Mouse (Mus musculus): ENCODE data around the gene Tcf19. TPM values are rescaled to one million over a fixed set of nuclear protein-coding genes. Genes with fewer than 3 reads are reported as not detected.
"Not testable (repeated sequence)": the region's sequence is repeated elsewhere in the genome, so short reads cannot be mapped to it uniquely, and the experiment has no call there.

Tcf19 gene
- polyA plus RNA-seq, 1 experiment from 2014 or later: 53.4 TPM

GRCm38 (mm10) chr17:35517526-35517925 lies 902 bp upstream of the Tcf19 start:
- H3K4me1 ChIP-seq: peaks cover 35% of the 10 kb centered on the region
- peak overlapping the region; percentile 63 for H3K9ac ChIP-seq
- no peak for ATAC-seq (ENCODE audit: low FRiP score)
- H3K36me3 ChIP-seq (replicated peaks): peaks cover 15% of the 10 kb centered on the region
- H3K27ac ChIP-seq: no peak overlapping the region
- 9% methylated on average over 12 of the region's 12 CpGs for WGBS
- no peaks in the 10 kb centered on the region for H3K27me3 ChIP-seq
- H3K4me3 ChIP-seq (replicated peaks): peak overlapping the region; percentile 56
- H3K4me2 ChIP-seq: peak overlapping the region; percentile 77
- no peaks in the 10 kb centered on the region for H3K9me3 ChIP-seq

GRCm38 (mm10) chr17:35515911-35516640 lies 548 bp downstream of the Tcf19 start:
- H3K4me3 ChIP-seq (replicated peaks): peak overlapping the region; percentile 56

GRCm38 (mm10) chr17:35514756-35515155 lies 1.9 kb downstream of the Tcf19 start:
- Histone ChIP-seq H3K9me3 (no peaks in the 10 kb centered on the region), H3K4me2 (peak overlapping the region; percentile 77), H3K4me1 (peaks cover 35% of the 10 kb centered on the region), H3K27me3 (0 out of 2 replicates have a peak, but pooled peaks cover 1% of the 10 kb centered on the region), H3K9ac (peak overlapping the region; percentile 9; the same call in 1 of the 2 replicates), H3K4me3 (replicated peaks) (0 out of 2 replicates have a peak overlapping the region, but pooled peaks have one; percentile 2), H3K27ac (no peak overlapping the region), H3K36me3 (replicated peaks) (peaks cover 10% of the 10 kb centered on the region)
- no peak for ATAC-seq (ENCODE audit: low FRiP score)
- 72% methylated on average over 6 of the region's 6 CpGs for WGBS

More at GRCm38 (mm10) chr17:35515911-35516640, 548 bp downstream of the Tcf19 start:
- 0 out of 2 replicates have a peak overlapping the region, but pooled peaks have one; percentile 13 for H3K27ac ChIP-seq
- peak overlapping the region; percentile 63 for H3K9ac ChIP-seq
- peaks cover 35% of the 10 kb centered on the region for H3K4me1 ChIP-seq
- peak; percentile 18 for ATAC-seq (ENCODE audit: low FRiP score)
- H3K36me3 ChIP-seq (replicated peaks): peaks cover 15% of the 10 kb centered on the region
- H3K27me3 ChIP-seq: no peaks in the 10 kb centered on the region
- no peaks in the 10 kb centered on the region for H3K9me3 ChIP-seq
- peak overlapping the region; percentile 77 for H3K4me2 ChIP-seq
- WGBS: 10% methylated on average over 25 of the region's 25 CpGs

- no peak overlapping the region for H3K4me3 ChIP-seq (replicated peaks)
- peak overlapping the region; percentile 77; the same call in 1 of the 2 replicates for H3K4me2 ChIP-seq
- no peak overlapping the region for H3K27ac ChIP-seq
- no peak for ATAC-seq (ENCODE audit: low FRiP score)
- no peak overlapping the region for H3K9ac ChIP-seq
- peaks cover 38% of the 10 kb centered on the region for H3K4me1 ChIP-seq
- peaks cover 7% of the 10 kb centered on the region for H3K27me3 ChIP-seq
- 21% methylated on average over 2 of the region's 2 CpGs for WGBS
- H3K36me3 ChIP-seq (replicated peaks): peaks cover 10% of the 10 kb centered on the region
- H3K9me3 ChIP-seq: no peaks in the 10 kb centered on the region
Observed at GRCm38 (mm10) chr17:35513886-35514285, 2.7 kb downstream of the Tcf19 start.

GRCm38 (mm10) chr17:35512916-35513626 lies 3.6 kb downstream of the Tcf19 start:
- H3K9me3 ChIP-seq: no peaks in the 10 kb centered on the region
- peaks cover 34% of the 10 kb centered on the region for H3K4me1 ChIP-seq
- H3K4me2 ChIP-seq: no peak overlapping the region
- no peak overlapping the region for H3K9ac ChIP-seq
- ATAC-seq (ENCODE audit: low FRiP score): no peak
- no peak overlapping the region for H3K4me3 ChIP-seq (replicated peaks)
- peaks cover 10% of the 10 kb centered on the region for H3K36me3 ChIP-seq (replicated peaks)
- peaks cover 12% of the 10 kb centered on the region for H3K27me3 ChIP-seq
- H3K27ac ChIP-seq: no peak overlapping the region
- 98% methylated on average over 7 of the region's 7 CpGs for WGBS

- peaks cover 50% of the 10 kb centered on the region for H3K27me3 ChIP-seq
- ATAC-seq (ENCODE audit: low FRiP score): peak; percentile 25; the same call in 1 of the 2 replicates
Observed at GRCm38 (mm10) chr17:35509284-35509683, 7.3 kb downstream of the Tcf19 start.

GRCm38 (mm10) chr17:35508279-35508678 lies 8.3 kb downstream of the Tcf19 start:
- H3K4me1 ChIP-seq; H3K4me3 ChIP-seq (replicated peaks); ATAC-seq (ENCODE audit: low FRiP score); H3K9ac ChIP-seq; H3K9me3 ChIP-seq; H3K27ac ChIP-seq; H3K4me2 ChIP-seq: not testable (repeated sequence)
- WGBS: 52% methylated on average over 5 of the region's 5 CpGs
- H3K36me3 ChIP-seq (replicated peaks): peaks cover 10% of the 10 kb centered on the region
- peaks cover 55% of the 10 kb centered on the region for H3K27me3 ChIP-seq

More at GRCm38 (mm10) chr17:35509284-35509683, 7.3 kb downstream of the Tcf19 start:
- H3K9me3 ChIP-seq: no peaks in the 10 kb centered on the region
- H3K4me1 ChIP-seq: peaks cover 12% of the 10 kb centered on the region
- 29% methylated on average over 8 of the region's 8 CpGs for WGBS
- no peak overlapping the region for H3K27ac ChIP-seq
- peaks cover 10% of the 10 kb centered on the region for H3K36me3 ChIP-seq (replicated peaks)
- no peak overlapping the region for H3K9ac ChIP-seq
- no peak overlapping the region for H3K4me3 ChIP-seq (replicated peaks)
- H3K4me2 ChIP-seq: no peak overlapping the region

- Histone ChIP-seq H3K4me1 (peaks cover 10% of the 10 kb centered on the region), H3K27ac (no peak overlapping the region), H3K27me3 (peaks cover 55% of the 10 kb centered on the region), H3K4me3 (replicated peaks) (no peak overlapping the region), H3K36me3 (replicated peaks) (peaks cover 6% of the 10 kb centered on the region; the same call in 1 of the 2 replicates), H3K4me2 (no peak overlapping the region), H3K9ac (no peak overlapping the region), H3K9me3 (no peaks in the 10 kb centered on the region)
- WGBS: 22% methylated on average over 13 of the region's 13 CpGs
- no peak for ATAC-seq (ENCODE audit: low FRiP score)
Observed at GRCm38 (mm10) chr17:35507556-35508260, 8.9 kb downstream of the Tcf19 start.

GRCm38 (mm10) chr17:35506881-35507280 lies 9.7 kb downstream of the Tcf19 start:
- Histone ChIP-seq H3K4me3 (replicated peaks) (no peak overlapping the region), H3K4me1 (peaks cover 15% of the 10 kb centered on the region), H3K9ac (no peak overlapping the region), H3K27ac (no peak overlapping the region), H3K36me3 (replicated peaks) (no peaks in the 10 kb centered on the region), H3K27me3 (peaks cover 55% of the 10 kb centered on the region), H3K9me3 (no peaks in the 10 kb centered on the region), H3K4me2 (no peak overlapping the region)
- 11% methylated on average over 10 of the region's 10 CpGs for WGBS
- no peak for ATAC-seq (ENCODE audit: low FRiP score)

GRCm38 (mm10) chr17:35505776-35506175 lies 10.8 kb downstream of the Tcf19 start, which contains the start of gene Pou5f1:
Gene Pou5f1 (plus strand): TSS chr17:35506018.
- no peak for ATAC-seq (ENCODE audit: low FRiP score)
- Histone ChIP-seq H3K4me2 (no peak within 1 kb of the TSS), H3K9ac (no peak within 1 kb of the TSS), H3K27me3 (peaks cover 55% of the 10 kb centered on the region), H3K9me3 (no peaks in the 10 kb centered on the region), H3K4me3 (replicated peaks) (no peak within 1 kb of the TSS), H3K27ac (no peak within 1 kb of the TSS), H3K36me3 (replicated peaks) (no peaks in the 10 kb centered on the region), H3K4me1 (peaks cover 15% of the 10 kb centered on the region)
- 27% methylated on average over 13 of the region's 13 CpGs for WGBS

GRCm38 (mm10) chr17:35504628-35505481 lies 11.8 kb downstream of the Tcf19 start:
- Histone ChIP-seq H3K27me3 (peaks cover 55% of the 10 kb centered on the region), H3K4me2 (no peak overlapping the region), H3K9me3 (no peaks in the 10 kb centered on the region), H3K4me1 (peaks cover 15% of the 10 kb centered on the region), H3K36me3 (replicated peaks) (no peaks in the 10 kb centered on the region), H3K27ac (no peak overlapping the region), H3K9ac (no peak overlapping the region), H3K4me3 (replicated peaks) (no peak overlapping the region)
- ATAC-seq (ENCODE audit: low FRiP score): no peak
- WGBS: 15% methylated on average over 8 of the region's 8 CpGs

All from forebrain, embryonic 12.5 days (tissue).